In the genomic region with DNA sequence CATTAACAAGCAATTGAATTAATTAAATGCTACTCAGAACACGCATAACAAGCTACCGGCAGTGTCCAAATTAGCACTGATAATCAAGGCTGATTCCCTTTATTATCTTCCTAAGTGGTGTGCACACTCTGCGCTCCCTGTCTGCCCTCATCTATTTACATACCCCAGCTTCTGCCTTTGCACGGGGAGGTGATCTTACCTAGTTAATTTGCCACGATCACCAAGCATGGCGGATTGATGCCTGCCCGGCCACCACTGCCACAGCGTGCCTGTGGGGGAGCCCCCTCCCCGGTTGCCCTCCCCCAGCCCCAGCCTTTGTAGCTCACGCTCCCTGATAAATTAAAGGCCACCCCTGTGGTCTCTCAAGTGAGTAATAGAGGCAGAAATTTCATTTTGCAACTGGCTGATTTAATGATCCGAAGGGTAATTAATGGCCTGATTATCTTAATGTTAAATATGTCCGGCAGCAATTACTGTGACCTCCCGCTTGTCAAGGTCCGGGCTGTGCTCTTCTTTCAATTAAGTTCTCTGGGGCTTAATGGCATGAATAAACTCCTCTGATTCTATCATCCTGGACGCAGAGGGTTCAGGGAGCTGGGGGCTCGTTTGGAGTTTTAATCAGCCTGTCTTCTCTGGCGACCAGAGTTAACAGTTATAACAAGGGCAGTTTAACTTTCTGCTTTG, we compare ENCODE assay signal across 14 mouse cellular contexts.
DNase-seq lines count a peak whose midpoint lies in the region; ATAC-seq and TF ChIP-seq lines count a peak whose summit lies in the region.
"Had no signal": no experiment of that assay in that cellular context is flagged by ENCODE, and none has a peak within 500 bp of the region (broad histone marks: within the 10 kb centered on the region; RNA-seq: fewer than 3 reads in every experiment).

No protein-coding gene starts in this region.

- no peak for ATAC-seq in limb, embryonic 14.5 days (ENCODE audit: low FRiP score, low read depth)

- 50% methylated on average over 17 of the region's 17 CpGs for WGBS in hindbrain, embryonic 10.5 days
- 27% methylated on average over 17 of the region's 17 CpGs for WGBS in limb, embryonic 14.5 days

- H3K4me2 ChIP-seq in limb, embryonic 14.5 days (replicated peaks; ENCODE audit: low read depth, low read length, severe bottlenecking): peak overlapping the region; percentile 30
- H3K4me2 ChIP-seq: liver, embryonic 13.5 days had no signal

- peaks cover 58% of the 10 kb centered on the region for H3K27me3 ChIP-seq in hindbrain, embryonic 10.5 days (ENCODE audit: insufficient read depth, poor library complexity, severe bottlenecking)
- peaks cover 19% of the 10 kb centered on the region; the same call in 1 of the 2 replicates for H3K27me3 ChIP-seq in limb, embryonic 14.5 days (ENCODE audit: control insufficient read depth, insufficient read depth, low read length)
- H3K27me3 ChIP-seq: liver, embryonic 13.5 days had no signal

- H3K36me3 ChIP-seq in hindbrain, embryonic 10.5 days: peaks cover 17% of the 10 kb centered on the region
- no peaks in the 10 kb centered on the region for H3K36me3 ChIP-seq in limb, embryonic 14.5 days (ENCODE audit: control insufficient read depth, insufficient read depth, low read length)
- H3K36me3 ChIP-seq: liver, embryonic 13.5 days had no signal

- no peak for TF ChIP-seq CTCF in layer of hippocampus, adult 2 months (conservative IDR thresholded peaks at IDR 0.05)

- H3K4me1 ChIP-seq in hindbrain, embryonic 10.5 days (replicated peaks): peaks cover 53% of the 10 kb centered on the region
- H3K4me1 ChIP-seq in limb, embryonic 14.5 days (ENCODE audit: control insufficient read depth, insufficient read depth, low read length): peaks cover 40% of the 10 kb centered on the region
- H3K4me1 ChIP-seq: liver, embryonic 13.5 days had no signal

- no peak for TF ChIP-seq POLR2A in limb, embryonic 14.5 days (IDR thresholded peaks at IDR 0.05; ENCODE audit: borderline replicate concordance, extremely low read depth, insufficient read depth, insufficient read length)

- peak overlapping the region; percentile 84 for H3K27ac ChIP-seq in layer of hippocampus, adult 2 months
- peak overlapping the region; percentile 31; the same call in 1 of the 2 replicates for H3K27ac ChIP-seq in hindbrain, embryonic 10.5 days
- no peak overlapping the region for H3K27ac ChIP-seq in limb, embryonic 14.5 days (replicated peaks; ENCODE audit: low read depth, low read length)
- H3K27ac ChIP-seq: liver, embryonic 13.5 days had no signal

- H3K4me3 ChIP-seq in layer of hippocampus, adult 2 months: peak overlapping the region; percentile 35
- H3K4me3 ChIP-seq in hindbrain, embryonic 10.5 days: no peak overlapping the region
- no peak overlapping the region for H3K4me3 ChIP-seq in limb, embryonic 14.5 days (replicated peaks; ENCODE audit: low read length)
- H3K4me3 ChIP-seq: liver, embryonic 13.5 days; megakaryocyte, embryonic 14.5 days had no signal

- no peaks in the 10 kb centered on the region for H3K9me3 ChIP-seq in hindbrain, embryonic 10.5 days
- no peaks in the 10 kb centered on the region for H3K9me3 ChIP-seq in limb, embryonic 14.5 days (ENCODE audit: control insufficient read depth, low read length)
- H3K9me3 ChIP-seq: liver, embryonic 13.5 days had no signal

- no peak for DNase-seq in layer of hippocampus, adult 2 months (ENCODE audit: low spot score in 2 of 2)
- no peak for DNase-seq in layer of hippocampus, adult 8-10 months (ENCODE audit: low spot score in 2 of 2)
- DNase-seq in hindbrain, embryonic 10.5 days (ENCODE audit: low spot score): peak; percentile 29
- DNase-seq in limb, embryonic 14.5 days (ENCODE audit: low spot score): no peak
- DNase-seq in retina, postnatal 1 day: peak; percentile 94
- no peak for DNase-seq in adrenal gland, adult 8-10 months
- no peak for DNase-seq in heart, adult 11 months
- DNase-seq in kidney, postnatal 36 days: no peak
- DNase-seq: B cell, adult 2 months; cerebellum, postnatal 36 days; heart, adult 18-20 months; liver, embryonic 13.5 days; thymus, adult 18-20 months had no signal

- no peak overlapping the region for H3K9ac ChIP-seq in limb, embryonic 14.5 days (ENCODE audit: low read depth, low read length, severe bottlenecking)
- H3K9ac ChIP-seq: liver, embryonic 13.5 days had no signal

Comparison
In these comparisons a context has a peak if more than half of its experiments do, and no peak if none do; other contexts are left out.
1. DNase-seq: peak in hindbrain, embryonic 10.5 days (single experiment) and retina, postnatal 1 day (single experiment); none in layer of hippocampus, adult 2 months (0 of 2), layer of hippocampus, adult 8-10 months (0 of 2), limb, embryonic 14.5 days (single experiment), adrenal gland, adult 8-10 months (single experiment), heart, adult 11 months (single experiment) and kidney, postnatal 36 days (0 of 2).